Mouse (Mus musculus) CH12.LX (cell line): ENCODE results near the gene Sh3tc1. TPM values are rescaled to one million over a fixed set of nuclear protein-coding genes. Genes with fewer than 3 reads are reported as not detected.

ENCODE experiments used
- DNase-seq: peaks from one replicate; pipeline ENCODE4 v3.0.0-alpha.2; 2013; ENCODE audit errors: extremely low read depth
- H3K27ac ChIP-seq: 2 replicates; pipeline ENCODE4 v1.5.1; 2012; ENCODE audit warnings: low read depth, mild to moderate bottlenecking, control low read depth, moderate library complexity; ENCODE audit not compliant: insufficient read depth
- H3K27me3 ChIP-seq: replicated peaks from 2 replicates; pipeline ENCODE3; 2012; ENCODE audit warnings: inconsistent platforms
- H3K36me3 ChIP-seq, 2 experiments: replicated peaks in 1 of 2; 2 replicates each; pipeline versions ENCODE3 to v1.6.1; 2012; ENCODE audit warnings: inconsistent platforms in 1 of 2, low read length in 1 of 2, mild to moderate bottlenecking in 1 of 2, mixed read lengths in 1 of 2, moderate library complexity in 1 of 2; ENCODE audit not compliant: control insufficient read depth in 1 of 2, insufficient read depth in 1 of 2
- H3K4me1 ChIP-seq, 2 experiments: 2 replicates each; pipeline ENCODE4 v1.6.1; 2012; ENCODE audit warnings: inconsistent platforms in 1 of 2, moderate library complexity in 1 of 2; ENCODE audit not compliant: insufficient read depth in 2 of 2, control insufficient read depth in 1 of 2
- H3K4me2 ChIP-seq: 2 replicates; pipeline ENCODE4 v1.6.1; 2012; ENCODE audit warnings: low read depth, mild to moderate bottlenecking, control low read depth; ENCODE audit not compliant: poor library complexity, insufficient read depth, severe bottlenecking
- H3K4me3 ChIP-seq, 3 experiments: fragments of 150-350 bp in 1 of 3; sonication (generic) in 1 of 3; replicated peaks in 1 of 3; 2 replicates each; pipeline versions ENCODE3 to v1.5.1; 2011 to 2012; ENCODE audit warnings: low read depth in 2 of 3, low read length in 2 of 3, mild to moderate bottlenecking in 2 of 3, moderate library complexity in 2 of 3, control low read depth in 1 of 3, improper control_type of control experiment in 1 of 3, inconsistent platforms in 1 of 3, mixed read lengths in 1 of 3; ENCODE audit not compliant: poor library complexity in 1 of 3
- H3K79me2 ChIP-seq: replicated peaks from 2 replicates; pipeline ENCODE4 v1.6.1; 2012; ENCODE audit warnings: mild to moderate bottlenecking, moderate library complexity; ENCODE audit not compliant: control insufficient read depth, poor library complexity, insufficient read depth, severe bottlenecking; ENCODE audit errors: extremely low read depth
- H3K9ac ChIP-seq: 2 replicates; pipeline ENCODE4 v1.6.1; 2012; ENCODE audit warnings: low read depth, mild to moderate bottlenecking, control low read depth, moderate library complexity; ENCODE audit not compliant: insufficient read depth
- H3K9me3 ChIP-seq: replicated peaks from 2 replicates; pipeline ENCODE3; 2012; ENCODE audit warnings: low read length, inconsistent platforms, mixed read lengths
- BHLHE40 ChIP-seq: IDR thresholded peaks from 2 replicates; pipeline ENCODE4 v1.6.1; 2011; ENCODE audit warnings: mild to moderate bottlenecking, low read depth, low read length, improper control_type of control experiment
- CHD1 ChIP-seq: IDR thresholded peaks from 2 replicates; pipeline ENCODE4 v1.6.1; 2012; ENCODE audit warnings: low read depth, low read length, improper control_type of control experiment, inconsistent platforms
- CHD2 ChIP-seq: IDR thresholded peaks from 2 replicates; pipeline ENCODE4 v1.6.1; 2011; ENCODE audit warnings: low read length, improper control_type of control experiment
- CTCF ChIP-seq, 2 experiments: IDR thresholded peaks in 1 of 2; conservative IDR thresholded peaks in 1 of 2; 2 replicates each; pipeline ENCODE4 v1.5.1; 2011 to 2012; ENCODE audit warnings: low read depth in 2 of 2, low read length in 2 of 2, improper control_type of control experiment in 1 of 2, inconsistent platforms in 1 of 2, mild to moderate bottlenecking in 1 of 2, moderate library complexity in 1 of 2
- E2F4 ChIP-seq: IDR thresholded peaks from 2 replicates; pipeline ENCODE4 v1.6.1; 2011; ENCODE audit warnings: low read depth, low read length, improper control_type of control experiment; ENCODE audit not compliant: insufficient replicate concordance
- EP300 ChIP-seq: IDR thresholded peaks from 2 replicates; pipeline ENCODE4 v1.6.1; 2011; ENCODE audit warnings: low read length, improper control_type of control experiment
- ETS1 ChIP-seq: conservative IDR thresholded peaks from 2 replicates; pipeline ENCODE4 v1.6.1; 2012; ENCODE audit warnings: low read depth, mild to moderate bottlenecking, inconsistent platforms, low read length, improper control_type of control experiment, moderate library complexity
- GABPA ChIP-seq: IDR thresholded peaks from 2 replicates; pipeline ENCODE4 v1.6.1; 2012; ENCODE audit warnings: low read depth, low read length, improper control_type of control experiment, inconsistent platforms; ENCODE audit not compliant: insufficient replicate concordance
- HCFC1 ChIP-seq: IDR thresholded peaks from 2 replicates; pipeline ENCODE4 v1.6.1; 2012; ENCODE audit warnings: low read depth, mild to moderate bottlenecking, inconsistent platforms, low read length, improper control_type of control experiment
- IRF4 ChIP-seq: IDR thresholded peaks from 2 replicates; pipeline ENCODE4 v1.6.1; 2014; ENCODE audit warnings: low read depth, mild to moderate bottlenecking, inconsistent platforms, low read length, improper control_type of control experiment
- JUN ChIP-seq: IDR thresholded peaks from 2 replicates; pipeline ENCODE4 v1.6.1; 2011; ENCODE audit warnings: low read depth, mild to moderate bottlenecking, low read length, improper control_type of control experiment, moderate library complexity; ENCODE audit not compliant: insufficient read depth
- JUND ChIP-seq: conservative IDR thresholded peaks from 2 replicates; pipeline ENCODE4 v1.6.1; 2011; ENCODE audit warnings: low read depth, low read length, improper control_type of control experiment
- KAT2A ChIP-seq: IDR thresholded peaks from 2 replicates; pipeline ENCODE4 v1.6.1; 2012; ENCODE audit warnings: low read length, improper control_type of control experiment, inconsistent platforms; ENCODE audit not compliant: insufficient replicate concordance
- MAFK ChIP-seq: IDR thresholded peaks from 2 replicates; pipeline ENCODE4 v1.6.1; 2011; ENCODE audit warnings: low read length, improper control_type of control experiment; ENCODE audit not compliant: insufficient replicate concordance
- MAX ChIP-seq: IDR thresholded peaks from 2 replicates; pipeline ENCODE4 v1.6.1; 2011; ENCODE audit warnings: low read length, improper control_type of control experiment
- MXI1 ChIP-seq: IDR thresholded peaks from 2 replicates; pipeline ENCODE4 v1.6.1; 2011; ENCODE audit warnings: mild to moderate bottlenecking, low read depth, low read length, improper control_type of control experiment
- MYC ChIP-seq: IDR thresholded peaks from 2 replicates; pipeline ENCODE4 v1.6.1; 2011; ENCODE audit warnings: low read depth, mild to moderate bottlenecking, improper control_type of control experiment, low read length
- NELFE ChIP-seq: IDR thresholded peaks from 2 replicates; pipeline ENCODE4 v1.6.1; 2011; ENCODE audit warnings: low read depth, low read length, improper control_type of control experiment
- NRF1 ChIP-seq: IDR thresholded peaks from 2 replicates; pipeline ENCODE4 v1.6.1; 2014; ENCODE audit warnings: low read depth, mild to moderate bottlenecking, inconsistent platforms, low read length, improper control_type of control experiment, moderate library complexity
- PAX5 ChIP-seq: IDR thresholded peaks from 2 replicates; pipeline ENCODE4 v1.6.1; 2012; ENCODE audit warnings: low read length, inconsistent platforms, mixed read lengths
- RAD21 ChIP-seq: IDR thresholded peaks from 2 replicates; pipeline ENCODE4 v1.6.1; 2011; ENCODE audit warnings: low read depth, mild to moderate bottlenecking, low read length, improper control_type of control experiment, moderate library complexity
- SIN3A ChIP-seq: IDR thresholded peaks from 2 replicates; pipeline ENCODE4 v1.6.1; 2012; ENCODE audit warnings: low read length, improper control_type of control experiment, inconsistent platforms
- SMC3 ChIP-seq: IDR thresholded peaks from 2 replicates; pipeline ENCODE4 v1.6.1; 2011; ENCODE audit warnings: low read depth, low read length, improper control_type of control experiment
- TBP ChIP-seq: conservative IDR thresholded peaks from 2 replicates; pipeline ENCODE4 v1.6.1; 2011; ENCODE audit warnings: low read depth, low read length, improper control_type of control experiment
- TCF12 ChIP-seq: IDR thresholded peaks from 2 replicates; pipeline ENCODE4 v1.6.1; 2014; ENCODE audit warnings: low read depth, mild to moderate bottlenecking, inconsistent platforms, low read length, improper control_type of control experiment
- UBTF ChIP-seq: IDR thresholded peaks from 2 replicates; pipeline ENCODE4 v1.6.1; 2012; ENCODE audit warnings: low read depth, mild to moderate bottlenecking, inconsistent platforms, low read length, improper control_type of control experiment, moderate library complexity
- USF1 ChIP-seq: IDR thresholded peaks from 2 replicates; pipeline ENCODE4 v1.6.1; 2014; ENCODE audit warnings: low read depth, mild to moderate bottlenecking, inconsistent platforms, low read length, improper control_type of control experiment
- ZC3H11A ChIP-seq: IDR thresholded peaks from 2 replicates; pipeline ENCODE4 v1.6.1; 2012; ENCODE audit warnings: low read depth, mild to moderate bottlenecking, inconsistent platforms, low read length, improper control_type of control experiment
- dilution Hi-C: fragments of 300-500 bp; cut with MboI; formaldehyde crosslinking; loops from 2 replicates; pipeline ENCODE4 v1.14.3; 2020; ENCODE audit warnings: low sequenced_read_pairs; ENCODE audit not compliant: extremely low pct_unique_long_range_greater_than_20kb, extremely low pct_ligation_motif_present
- in situ Hi-C: fragments of 300-500 bp; cut with MboI; formaldehyde crosslinking; loops from 3 replicates; pipeline ENCODE4 v1.14.3; 2019; ENCODE audit warnings: low sequenced_read_pairs, low pct_ligation_motif_present, low pct_unique_long_range_greater_than_20kb, mixed read lengths
- polyA plus RNA-seq: library from polyadenylated mRNA; unstranded; fragments of >175 nt; gene quantifications from 2 replicates; pipeline ENCODE4 v1.2.1, GENCODE M21; 2012; ENCODE audit warnings: low read depth; ENCODE audit not compliant: insufficient read length
- total RNA-seq, 2 experiments: library from RNA; depleted of rRNA; stranded (reverse); fragments of 300-350 nt in 1 of 2; fragments of >200 nt in 1 of 2; gene quantifications; 2 replicates each; pipeline ENCODE4 v1.2.3; 2012 to 2014

Sh3tc1 gene
- total and polyA plus RNA-seq, 3 experiments, result 0.85 to 2.3 (median 1.2) TPM

- H3K79me2 ChIP-seq, result no peaks in the 10 kb centered on the region
- no peak for DNase-seq
- in situ Hi-C loops (no loop called here), dilution Hi-C loops (no loop called here)
- H3K27me3 ChIP-seq, result peaks cover 34% of the 10 kb centered on the region
- no peak overlapping the region for H3K27ac ChIP-seq
- H3K9ac ChIP-seq, result no peak overlapping the region
- H3K9me3 ChIP-seq, result no peaks in the 10 kb centered on the region
- no peak overlapping the region for H3K4me3 ChIP-seq
- no peaks in the 10 kb centered on the region for H3K36me3 ChIP-seq
- H3K4me2 ChIP-seq, result no peak overlapping the region
- no peaks in the 10 kb centered on the region for H3K4me1 ChIP-seq
- no peak for TF ChIP-seq E2F4
- no peak for TF ChIP-seq NELFE
- no peak for TF ChIP-seq GABPA
- no peak for TF ChIP-seq TBP
- TF ChIP-seq CTCF (conservative IDR thresholded peaks at IDR 0.05 in 1 of 2, IDR thresholded peaks at IDR 0.05 in 1 of 2; ENCODE audit: low read depth in 2 of 2, low read length in 2 of 2), result peak in 1 of 2 experiments; percentile 59; a peak in 2 of 4 replicates
- TF ChIP-seq PAX5, result no peak
- no peak for TF ChIP-seq IRF4
- no peak for TF ChIP-seq JUN
- TF ChIP-seq ETS1, result no peak
- no peak for TF ChIP-seq MAX
- TF ChIP-seq RAD21, result peak; percentile 54
- no peak for TF ChIP-seq UBTF
- TF ChIP-seq NRF1, result no peak
- no peak for TF ChIP-seq MYC
- no peak for TF ChIP-seq SIN3A
- no peak for TF ChIP-seq MAFK
- TF ChIP-seq KAT2A, result no peak
- no peak for TF ChIP-seq CHD2
- TF ChIP-seq USF1, result no peak
- no peak for TF ChIP-seq MXI1
- peak; percentile 53 for TF ChIP-seq SMC3
These were observed 58.8 kb downstream of the Sh3tc1 start for GRCm38 (mm10) chr5:35680958-35681357.

- H3K4me2 ChIP-seq, result no peak within 1 kb of the TSS
- dilution Hi-C loops, result no loop called here
- in situ Hi-C loops, result no loop called here
- no peak for DNase-seq
- H3K9ac ChIP-seq, result no peak within 1 kb of the TSS
- no peaks in the 10 kb centered on the region for H3K79me2 ChIP-seq
- no peak within 1 kb of the TSS for H3K4me3 ChIP-seq
- H3K27ac ChIP-seq, result no peak within 1 kb of the TSS
- TF ChIP-seq ZC3H11A (no peak), EP300 (no peak), MAFK (no peak), CHD1 (no peak), SIN3A (no peak), USF1 (no peak), HCFC1 (no peak), JUN (no peak), MYC (no peak), PAX5 (no peak), TCF12 (no peak), JUND (no peak), BHLHE40 (no peak)
- no peaks in the 10 kb centered on the region for H3K4me1 ChIP-seq
- H3K36me3 ChIP-seq, result no peaks in the 10 kb centered on the region
- no peaks in the 10 kb centered on the region for H3K9me3 ChIP-seq
- H3K27me3 ChIP-seq, result peaks cover 29% of the 10 kb centered on the region
These were observed 60.3 kb downstream of the Sh3tc1 start, which contains the start of gene Htra3 for GRCm38 (mm10) chr5:35679256-35680155. Gene Htra3 (minus strand): TSS chr5:35679782.
